In genomic region chr5:64738096-64738780, GRCm38 (mm10) we compare ENCODE assay signal across 8 mouse cellular contexts.
DNase-seq lines count a peak whose midpoint lies in the region; ATAC-seq lines count a peak whose summit lies in the region.

No protein-coding gene starts in this region.

- peak; percentile 8 for DNase-seq in heart, adult 8-10 months (ENCODE audit: low spot score)
- DNase-seq in heart, adult 18-20 months = no peak
- DNase-seq in embryo, embryonic 10 days (ENCODE audit: low spot score) = peak; percentile 45
- peak; percentile 41 for DNase-seq in hindbrain, embryonic 11.5 days (ENCODE audit: low spot score)
- DNase-seq in right cerebral cortex, postnatal 25 days = no peak
- DNase-seq in left cerebral cortex, postnatal 25 days (ENCODE audit: low spot score in 2 of 2) = no peak

- WGBS in hindbrain, embryonic 11.5 days = 10% methylated on average over 11 of the region's 11 CpGs
- WGBS in midbrain, embryonic 16.5 days = 14% methylated on average over 11 of the region's 11 CpGs

- ATAC-seq in hindbrain, embryonic 11.5 days (ENCODE audit: low FRiP score) = no peak
- ATAC-seq in midbrain, embryonic 16.5 days = no peak
- ATAC-seq in megakaryocyte-erythroid progenitor cell, adult 5-6 weeks (replicated peaks; ENCODE audit: low FRiP score, low TSS enrichment, poor library complexity, severe bottlenecking) = no peak

- no peaks in the 10 kb centered on the region for H3K9me3 ChIP-seq in hindbrain, embryonic 11.5 days (ENCODE audit: control insufficient read depth, low read length)
- no peaks in the 10 kb centered on the region for H3K9me3 ChIP-seq in midbrain, embryonic 16.5 days (replicated peaks; ENCODE audit: control insufficient read depth, low read length, poor library complexity, severe bottlenecking)

- H3K4me2 ChIP-seq in hindbrain, embryonic 11.5 days (replicated peaks; ENCODE audit: low read depth, low read length) = peak overlapping the region; percentile 21
- peak overlapping the region; percentile 33; the same call in 1 of the 2 replicates for H3K4me2 ChIP-seq in midbrain, embryonic 16.5 days (ENCODE audit: low read length)

- intact Hi-C loops in left cerebral cortex, postnatal 25 days (cut with DNase I) = no loop called here

- H3K27me3 ChIP-seq in hindbrain, embryonic 11.5 days (ENCODE audit: control insufficient read depth, insufficient read depth, low read length) = no peaks in the 10 kb centered on the region
- no peaks in the 10 kb centered on the region for H3K27me3 ChIP-seq in midbrain, embryonic 16.5 days (ENCODE audit: control insufficient read depth, insufficient read depth, low read depth, low read length)

- H3K9ac ChIP-seq in hindbrain, embryonic 11.5 days (ENCODE audit: low read depth, low read length) = no peak overlapping the region
- H3K9ac ChIP-seq in midbrain, embryonic 16.5 days (ENCODE audit: low read depth, low read length) = 0 out of 2 replicates have a peak overlapping the region, but pooled peaks have one; percentile 14

- H3K27ac ChIP-seq in hindbrain, embryonic 11.5 days (ENCODE audit: low read depth, low read length) = peak overlapping the region; percentile 39; the same call in 1 of the 2 replicates
- H3K27ac ChIP-seq in midbrain, embryonic 16.5 days (ENCODE audit: low read length) = no peak overlapping the region

- no peaks in the 10 kb centered on the region for H3K36me3 ChIP-seq in hindbrain, embryonic 11.5 days (ENCODE audit: control insufficient read depth, insufficient read depth, low read length)
- H3K36me3 ChIP-seq in midbrain, embryonic 16.5 days (ENCODE audit: control insufficient read depth, insufficient read depth, low read length) = no peaks in the 10 kb centered on the region

- H3K4me3 ChIP-seq in hindbrain, embryonic 11.5 days (ENCODE audit: low read depth, low read length) = no peak overlapping the region
- no peak overlapping the region for H3K4me3 ChIP-seq in midbrain, embryonic 16.5 days (ENCODE audit: low read depth, low read length)

- peaks cover 7% of the 10 kb centered on the region; the same call in 1 of the 2 replicates for H3K4me1 ChIP-seq in hindbrain, embryonic 11.5 days (replicated peaks; ENCODE audit: control insufficient read depth, insufficient read depth, low read length)
- H3K4me1 ChIP-seq in midbrain, embryonic 16.5 days (ENCODE audit: control insufficient read depth, insufficient read depth, low read length) = peaks cover 19% of the 10 kb centered on the region

Comparison
In these comparisons a context has a peak if more than half of its experiments do, and no peak if none do; other contexts are left out.
1. DNase-seq: peak in heart, adult 8-10 months (single experiment), embryo, embryonic 10 days (single experiment) and hindbrain, embryonic 11.5 days (single experiment); none in heart, adult 18-20 months (0 of 2), right cerebral cortex, postnatal 25 days (single experiment) and left cerebral cortex, postnatal 25 days (0 of 2).